14 mouse cellular contexts compared by ENCODE assay signal in the genomic region with DNA sequence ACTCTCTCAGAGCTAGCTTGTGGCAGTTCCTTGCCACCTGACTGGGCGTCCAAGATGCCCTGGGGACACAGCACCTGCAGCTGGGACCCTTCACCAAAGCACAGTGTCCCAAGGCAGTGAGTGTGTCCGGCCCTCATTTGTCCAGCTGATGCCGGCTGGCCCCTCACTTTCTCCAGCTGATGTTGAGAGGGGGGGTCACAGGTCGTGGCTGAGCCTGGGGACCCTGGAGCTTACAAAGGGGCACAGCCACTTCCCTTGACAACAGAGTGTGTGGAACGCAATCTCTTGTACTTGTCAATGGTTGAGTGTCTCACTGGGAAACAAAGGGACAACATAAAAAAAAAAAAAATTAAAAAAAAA.
A peak's percentile ranks its signal among the peaks of the same experiment; 100 is the strongest.
DNase-seq lines count a peak whose midpoint lies in the region; ATAC-seq and TF ChIP-seq lines count a peak whose summit lies in the region.
"Had no signal": no experiment of that assay in that cellular context is flagged by ENCODE, and none has a peak within 500 bp of the region (broad histone marks: within the 10 kb centered on the region; RNA-seq: fewer than 3 reads in every experiment).

No protein-coding gene starts in this region.

- H3K4me1 ChIP-seq in forebrain, embryonic 12.5 days, result peaks cover 20% of the 10 kb centered on the region
- peaks cover 7% of the 10 kb centered on the region for H3K4me1 ChIP-seq in forebrain, embryonic 15.5 days
- peaks cover 66% of the 10 kb centered on the region for H3K4me1 ChIP-seq in E14TG2a.4 (replicated peaks; ENCODE audit: low read depth, low read length)
- H3K4me1 ChIP-seq in embryonic facial prominence, embryonic 11.5 days (ENCODE audit: control insufficient read depth, insufficient read depth, low read length), result peaks cover 6% of the 10 kb centered on the region
- peaks cover 8% of the 10 kb centered on the region for H3K4me1 ChIP-seq in midbrain, embryonic 11.5 days (ENCODE audit: control insufficient read depth, insufficient read depth, low read length)

- peaks cover 70% of the 10 kb centered on the region for H3K27me3 ChIP-seq in forebrain, embryonic 12.5 days
- H3K27me3 ChIP-seq in forebrain, embryonic 15.5 days, result peaks cover 20% of the 10 kb centered on the region; the same call in 1 of the 2 replicates
- H3K27me3 ChIP-seq in E14TG2a.4 (ENCODE audit: insufficient read depth, low read length), result no peaks in the 10 kb centered on the region
- no peaks in the 10 kb centered on the region for H3K27me3 ChIP-seq in embryonic facial prominence, embryonic 11.5 days (ENCODE audit: control insufficient read depth, insufficient read depth, low read length)
- H3K27me3 ChIP-seq in midbrain, embryonic 11.5 days (ENCODE audit: control insufficient read depth, insufficient read depth, low read length), result peaks cover 79% of the 10 kb centered on the region

- no peak overlapping the region for H3K9ac ChIP-seq in forebrain, embryonic 12.5 days
- no peak overlapping the region for H3K9ac ChIP-seq in forebrain, embryonic 15.5 days (replicated peaks)
- peak overlapping the region; percentile 18; the same call in 1 of the 2 replicates for H3K9ac ChIP-seq in embryonic facial prominence, embryonic 11.5 days (replicated peaks; ENCODE audit: low read length)
- no peak overlapping the region for H3K9ac ChIP-seq in midbrain, embryonic 11.5 days (ENCODE audit: low read length)

- no peaks in the 10 kb centered on the region for H3K36me3 ChIP-seq in forebrain, embryonic 12.5 days (replicated peaks)
- H3K36me3 ChIP-seq in forebrain, embryonic 15.5 days, result no peaks in the 10 kb centered on the region
- H3K36me3 ChIP-seq in E14TG2a.4 (ENCODE audit: insufficient read depth, low read length), result no peaks in the 10 kb centered on the region
- H3K36me3 ChIP-seq in embryonic facial prominence, embryonic 11.5 days (replicated peaks; ENCODE audit: control insufficient read depth, insufficient read depth, low read depth, low read length), result no peaks in the 10 kb centered on the region
- no peaks in the 10 kb centered on the region for H3K36me3 ChIP-seq in midbrain, embryonic 11.5 days (ENCODE audit: control insufficient read depth, insufficient read depth, low read length)
- H3K36me3 ChIP-seq: G1E had no signal

- H3K9me3 ChIP-seq in forebrain, embryonic 12.5 days, result no peaks in the 10 kb centered on the region
- no peaks in the 10 kb centered on the region for H3K9me3 ChIP-seq in forebrain, embryonic 15.5 days
- H3K9me3 ChIP-seq in E14TG2a.4 (ENCODE audit: low read length), result no peaks in the 10 kb centered on the region
- no peaks in the 10 kb centered on the region for H3K9me3 ChIP-seq in embryonic facial prominence, embryonic 11.5 days (replicated peaks; ENCODE audit: control insufficient read depth, low read length)
- no peaks in the 10 kb centered on the region; the same call in 1 of the 2 replicates for H3K9me3 ChIP-seq in midbrain, embryonic 11.5 days (ENCODE audit: control insufficient read depth, low read length)
- H3K9me3 ChIP-seq: G1E had no signal

- DNase-seq in embryonic facial prominence, embryonic 11.5 days (ENCODE audit: low spot score), result peak; percentile 12
- no peak for DNase-seq in midbrain, embryonic 11.5 days (ENCODE audit: low spot score, missing footprints)
- DNase-seq in cerebellum, postnatal 10 days, result no peak
- DNase-seq in urinary bladder, postnatal 14 days (ENCODE audit: low spot score), result no peak
- DNase-seq: cerebellum, adult 18-20 months; heart, adult 2 months; heart, postnatal 36 days; kidney, adult 18-20 months had no signal

- H3K27ac ChIP-seq in forebrain, embryonic 12.5 days, result peak overlapping the region; percentile 31; the same call in 1 of the 2 replicates
- no peak overlapping the region for H3K27ac ChIP-seq in forebrain, embryonic 15.5 days (replicated peaks)
- no peak overlapping the region; the same call in 1 of the 2 replicates for H3K27ac ChIP-seq in embryonic facial prominence, embryonic 11.5 days (replicated peaks; ENCODE audit: low read depth, low read length)
- H3K27ac ChIP-seq in midbrain, embryonic 11.5 days (ENCODE audit: low read depth, low read length), result 0 out of 2 replicates have a peak overlapping the region, but pooled peaks have one; percentile 26
- H3K27ac ChIP-seq: heart, adult 2 months; macrophage had no signal

- 5% methylated on average over 5 of the region's 5 CpGs for WGBS in forebrain, embryonic 12.5 days
- WGBS in forebrain, embryonic 15.5 days, result 14% methylated on average over 5 of the region's 5 CpGs
- 15% methylated on average over 5 of the region's 5 CpGs for WGBS in embryonic facial prominence, embryonic 11.5 days
- WGBS in midbrain, embryonic 11.5 days, result 6% methylated on average over 5 of the region's 5 CpGs

- ATAC-seq in forebrain, embryonic 12.5 days (ENCODE audit: low FRiP score), result peak; percentile 67
- no peak for ATAC-seq in forebrain, embryonic 15.5 days (replicated peaks)
- peak; percentile 63 for ATAC-seq in embryonic facial prominence, embryonic 11.5 days (replicated peaks; ENCODE audit: insufficient number of reproducible peaks, low FRiP score, low TSS enrichment, low read depth)
- peak; percentile 65 for ATAC-seq in midbrain, embryonic 11.5 days (ENCODE audit: low FRiP score)
- no peak for ATAC-seq in erythroid progenitor cell, adult 5-6 weeks (replicated peaks; ENCODE audit: low FRiP score, poor library complexity, severe bottlenecking)

- no peak for TF ChIP-seq CTCF in E14TG2a.4 (conservative IDR thresholded peaks at IDR 0.05; ENCODE audit: low read length)

- H3K4me3 ChIP-seq in forebrain, embryonic 12.5 days (replicated peaks), result no peak overlapping the region
- no peak overlapping the region for H3K4me3 ChIP-seq in forebrain, embryonic 15.5 days
- H3K4me3 ChIP-seq in E14TG2a.4 (replicated peaks; ENCODE audit: low read length), result peak overlapping the region; percentile 49
- no peak overlapping the region for H3K4me3 ChIP-seq in embryonic facial prominence, embryonic 11.5 days (ENCODE audit: low read depth, low read length)
- H3K4me3 ChIP-seq in midbrain, embryonic 11.5 days (ENCODE audit: low read depth, low read length), result no peak overlapping the region
- H3K4me3 ChIP-seq: heart, adult 2 months had no signal

- peak overlapping the region; percentile 34 for H3K4me2 ChIP-seq in forebrain, embryonic 12.5 days
- no peak overlapping the region for H3K4me2 ChIP-seq in forebrain, embryonic 15.5 days (replicated peaks)
- H3K4me2 ChIP-seq in embryonic facial prominence, embryonic 11.5 days (ENCODE audit: low read depth, low read length), result no peak overlapping the region
- peak overlapping the region; percentile 16; the same call in 1 of the 2 replicates for H3K4me2 ChIP-seq in midbrain, embryonic 11.5 days

Comparison
In these comparisons a context has a peak if more than half of its experiments do, and no peak if none do; other contexts are left out.
1. ATAC-seq: peak in forebrain, embryonic 12.5 days (single experiment), embryonic facial prominence, embryonic 11.5 days (single experiment) and midbrain, embryonic 11.5 days (single experiment); none in forebrain, embryonic 15.5 days (single experiment) and erythroid progenitor cell, adult 5-6 weeks (single experiment).
2. H3K27ac ChIP-seq: peak in forebrain, embryonic 12.5 days (single experiment) and midbrain, embryonic 11.5 days (single experiment); none in forebrain, embryonic 15.5 days (single experiment) and embryonic facial prominence, embryonic 11.5 days (single experiment).
3. H3K4me2 ChIP-seq: peak in forebrain, embryonic 12.5 days (single experiment) and midbrain, embryonic 11.5 days (single experiment); none in forebrain, embryonic 15.5 days (single experiment) and embryonic facial prominence, embryonic 11.5 days (single experiment).